Mouse (Mus musculus): ENCODE results near the gene Anapc11. TPM values are rescaled to one million over a fixed set of nuclear protein-coding genes. Genes with fewer than 3 reads are reported as not detected.

Anapc11 gene
- polyA plus RNA-seq, 1 experiment from 2014 or later: 170 TPM

- under 1% methylated on average over 93 of the region's 116 CpGs for WGBS
- Histone ChIP-seq H3K27ac (peak overlapping the region; percentile 89), H3K4me3 (peak overlapping the region; percentile 95), H3K27me3 (no peaks in the 10 kb centered on the region), H3K4me1 (peaks cover 36% of the 10 kb centered on the region), H3K36me3 (peaks cover 13% of the 10 kb centered on the region), H3K9ac (peak overlapping the region; percentile 95), H3K4me2 (replicated peaks) (peak overlapping the region; percentile 82), H3K9me3 (replicated peaks) (no peaks in the 10 kb centered on the region)
- peak; percentile 89 for ATAC-seq (ENCODE audit: low FRiP score)
Measured at GRCm38 (mm10) chr11:120632559-120633519, 34.6 kb downstream of the Anapc11 start.

GRCm38 (mm10) chr11:120633520-120634343 is 35.5 kb downstream of the Anapc11 start, which contains the start of gene Mafg:
Gene Mafg (minus strand): TSS chr11:120633600.
- peak within 1 kb of the TSS; percentile 95 for H3K4me3 ChIP-seq
- no peaks in the 10 kb centered on the region for H3K9me3 ChIP-seq (replicated peaks)
- peaks cover 11% of the 10 kb centered on the region for H3K36me3 ChIP-seq
- ATAC-seq (ENCODE audit: low FRiP score): peak; percentile 92
- peak within 1 kb of the TSS; percentile 82 for H3K4me2 ChIP-seq (replicated peaks)
- 11% methylated on average over 58 of the region's 58 CpGs for WGBS
- H3K4me1 ChIP-seq: peaks cover 36% of the 10 kb centered on the region
- H3K27me3 ChIP-seq: no peaks in the 10 kb centered on the region
- peak within 1 kb of the TSS; percentile 89 for H3K27ac ChIP-seq
- H3K9ac ChIP-seq: peak within 1 kb of the TSS; percentile 95

GRCm38 (mm10) chr11:120634810-120635209 is 36.6 kb downstream of the Anapc11 start:
- Histone ChIP-seq H3K36me3 (peaks cover under 1% of the 10 kb centered on the region; the same call in 1 of the 2 replicates), H3K27me3 (no peaks in the 10 kb centered on the region), H3K4me2 (replicated peaks) (no peak overlapping the region), H3K4me3 (no peak overlapping the region), H3K4me1 (peaks cover 29% of the 10 kb centered on the region), H3K9ac (no peak overlapping the region), H3K9me3 (replicated peaks) (no peaks in the 10 kb centered on the region), H3K27ac (no peak overlapping the region)
- no peak for ATAC-seq (ENCODE audit: low FRiP score)
- WGBS: 84% methylated on average over 5 of the region's 5 CpGs

GRCm38 (mm10) chr11:120641255-120641654 is 43.0 kb downstream of the Anapc11 start:
- Histone ChIP-seq H3K4me2 (replicated peaks) (no peak overlapping the region), H3K9ac (no peak overlapping the region), H3K9me3 (replicated peaks) (no peaks in the 10 kb centered on the region), H3K27ac (no peak overlapping the region), H3K4me1 (peaks cover 15% of the 10 kb centered on the region), H3K27me3 (peaks cover 11% of the 10 kb centered on the region; the same call in 1 of the 2 replicates), H3K36me3 (no peaks in the 10 kb centered on the region), H3K4me3 (no peak overlapping the region)
- 69% methylated on average over 9 of the region's 9 CpGs for WGBS
- no peak for ATAC-seq (ENCODE audit: low FRiP score)

GRCm38 (mm10) chr11:120641869-120642268 is 43.6 kb downstream of the Anapc11 start:
- WGBS: 82% methylated on average over 8 of the region's 8 CpGs

GRCm38 (mm10) chr11:120642939-120643600 is 44.8 kb downstream of the Anapc11 start:
- H3K4me1 ChIP-seq: peaks cover 20% of the 10 kb centered on the region
- peak; percentile 61 for ATAC-seq (ENCODE audit: low FRiP score)
- H3K9ac ChIP-seq: peak overlapping the region; percentile 74
- peak overlapping the region; percentile 49 for H3K4me3 ChIP-seq
- peaks cover 23% of the 10 kb centered on the region for H3K27me3 ChIP-seq
- 2% methylated on average over 18 of the region's 18 CpGs for WGBS
- no peak overlapping the region; the same call in 1 of the 2 replicates for H3K27ac ChIP-seq
- peak overlapping the region; percentile 86 for H3K4me2 ChIP-seq (replicated peaks)
- H3K36me3 ChIP-seq: no peaks in the 10 kb centered on the region
- no peaks in the 10 kb centered on the region for H3K9me3 ChIP-seq (replicated peaks)

More at GRCm38 (mm10) chr11:120641869-120642268, 43.6 kb downstream of the Anapc11 start:
- Histone ChIP-seq H3K9me3 (replicated peaks) (no peaks in the 10 kb centered on the region), H3K4me2 (replicated peaks) (no peak overlapping the region), H3K9ac (0 out of 2 replicates have a peak overlapping the region, but pooled peaks have one; percentile 18), H3K4me1 (peaks cover 15% of the 10 kb centered on the region), H3K4me3 (no peak overlapping the region), H3K27ac (no peak overlapping the region), H3K36me3 (no peaks in the 10 kb centered on the region), H3K27me3 (peaks cover 12% of the 10 kb centered on the region; the same call in 1 of the 2 replicates)
- ATAC-seq (ENCODE audit: low FRiP score): no peak

- H3K27ac ChIP-seq: no peak within 1 kb of the TSS; the same call in 1 of the 2 replicates
Measured at GRCm38 (mm10) chr11:120643601-120643987, 45.4 kb downstream of the Anapc11 start, which contains the start of gene Pycr1. Gene Pycr1 (minus strand): TSS chr11:120643769.

GRCm38 (mm10) chr11:120647047-120647830 is 49.0 kb downstream of the Anapc11 start:
- WGBS: 79% methylated on average over 35 of the region's 35 CpGs
- H3K9ac ChIP-seq: peak overlapping the region; percentile 50; the same call in 1 of the 2 replicates

More at GRCm38 (mm10) chr11:120643601-120643987, 45.4 kb downstream of the Anapc11 start, which contains the start of gene Pycr1:
- peaks cover 23% of the 10 kb centered on the region for H3K4me1 ChIP-seq
- no peaks in the 10 kb centered on the region for H3K36me3 ChIP-seq
- H3K4me2 ChIP-seq (replicated peaks): peak within 1 kb of the TSS; percentile 86
- H3K27me3 ChIP-seq: peaks cover 25% of the 10 kb centered on the region
- peak within 1 kb of the TSS; percentile 74 for H3K9ac ChIP-seq
- 0% methylated on average over 15 of the region's 15 CpGs for WGBS
- peak; percentile 99 for ATAC-seq (ENCODE audit: low FRiP score)
- H3K4me3 ChIP-seq: peak within 1 kb of the TSS; percentile 49
- H3K9me3 ChIP-seq (replicated peaks): no peaks in the 10 kb centered on the region

GRCm38 (mm10) chr11:120648001-120648476 is 49.8 kb downstream of the Anapc11 start, which contains the start of gene Myadml2:
Gene Myadml2 (minus strand): TSS chr11:120648158.
- H3K4me2 ChIP-seq (replicated peaks): peak within 1 kb of the TSS; percentile 48
- H3K9me3 ChIP-seq (replicated peaks): no peaks in the 10 kb centered on the region
- H3K4me1 ChIP-seq: peaks cover 15% of the 10 kb centered on the region
- no peaks in the 10 kb centered on the region for H3K36me3 ChIP-seq
- H3K4me3 ChIP-seq: peak within 1 kb of the TSS; percentile 17
- 7% methylated on average over 13 of the region's 13 CpGs for WGBS
- H3K27me3 ChIP-seq: peaks cover 14% of the 10 kb centered on the region
- peak within 1 kb of the TSS; percentile 50; the same call in 1 of the 2 replicates for H3K9ac ChIP-seq
- H3K27ac ChIP-seq: no peak within 1 kb of the TSS
- ATAC-seq (ENCODE audit: low FRiP score): no peak

More at GRCm38 (mm10) chr11:120647047-120647830, 49.0 kb downstream of the Anapc11 start:
- H3K27me3 ChIP-seq: peaks cover 17% of the 10 kb centered on the region
- H3K9me3 ChIP-seq (replicated peaks): no peaks in the 10 kb centered on the region
- H3K4me2 ChIP-seq (replicated peaks): peak overlapping the region; percentile 48; the same call in 1 of the 2 replicates
- H3K4me3 ChIP-seq: no peak overlapping the region
- H3K27ac ChIP-seq: no peak overlapping the region
- H3K36me3 ChIP-seq: no peaks in the 10 kb centered on the region
- H3K4me1 ChIP-seq: peaks cover 23% of the 10 kb centered on the region
- no peak for ATAC-seq (ENCODE audit: low FRiP score)

- no peak overlapping the region for H3K4me2 ChIP-seq (replicated peaks)
- peaks cover 8% of the 10 kb centered on the region for H3K4me1 ChIP-seq
- H3K4me3 ChIP-seq: no peak overlapping the region
- no peak for ATAC-seq (ENCODE audit: low FRiP score)
- 77% methylated on average over 3 of the region's 3 CpGs for WGBS
- H3K27ac ChIP-seq: no peak overlapping the region
- no peaks in the 10 kb centered on the region for H3K9me3 ChIP-seq (replicated peaks)
- H3K9ac ChIP-seq: no peak overlapping the region
- peaks cover 39% of the 10 kb centered on the region for H3K27me3 ChIP-seq
- no peaks in the 10 kb centered on the region for H3K36me3 ChIP-seq
Measured at GRCm38 (mm10) chr11:120651872-120652271, 53.7 kb downstream of the Anapc11 start.

Measured in hindbrain, embryonic 12.5 days (tissue).